Mouse (Mus musculus) midbrain, embryonic 12.5 days (tissue): ENCODE results near the gene Top3b. TPM values are rescaled to one million over a fixed set of nuclear protein-coding genes. Genes with fewer than 3 reads are reported as not detected.
"Not testable (repeated sequence)": the region's sequence is repeated elsewhere in the genome, so short reads cannot be mapped to it uniquely, and the experiment has no call there.

ENCODE experiments used
- ATAC-seq: fragments of 200-750 bp; cut with Nextera tagmentation; 2 replicates; pipeline ENCODE4 v1.8.0; 2017; ENCODE audit warnings: low read depth, moderate TSS enrichment, moderate library complexity; ENCODE audit not compliant: low FRiP score
- H3K27ac ChIP-seq: fragments of 300-500 bp; sonication (generic); replicated peaks from 2 replicates; pipeline ENCODE4 v1.5.1; 2016; ENCODE audit warnings: mild to moderate bottlenecking
- H3K27me3 ChIP-seq: fragments of 300-500 bp; sonication (generic); 2 replicates; pipeline ENCODE4 v1.6.1; 2016; ENCODE audit warnings: mild to moderate bottlenecking
- H3K36me3 ChIP-seq: fragments of 300-500 bp; sonication (generic); 2 replicates; pipeline ENCODE4 v1.6.1; 2016
- H3K4me1 ChIP-seq: fragments of 300-500 bp; sonication (generic); 2 replicates; pipeline ENCODE4 v1.6.1; 2016
- H3K4me2 ChIP-seq: fragments of 300-500 bp; sonication (generic); replicated peaks from 2 replicates; pipeline ENCODE4 v1.6.1; 2016; ENCODE audit warnings: mild to moderate bottlenecking, moderate library complexity
- H3K4me3 ChIP-seq: fragments of 300-500 bp; sonication (generic); 2 replicates; pipeline ENCODE4 v1.5.1; 2016; ENCODE audit warnings: mild to moderate bottlenecking
- H3K9ac ChIP-seq: fragments of 300-500 bp; sonication (generic); replicated peaks from 2 replicates; pipeline ENCODE4 v1.6.1; 2016; ENCODE audit warnings: mild to moderate bottlenecking, moderate library complexity
- H3K9me3 ChIP-seq: fragments of 300-500 bp; sonication (generic); 2 replicates; pipeline ENCODE4 v1.6.1; 2016; ENCODE audit warnings: mild to moderate bottlenecking
- WGBS: fragments of 180-500 bp; shearing (Covaris S2); methylation state at CpG from one replicate; pipeline ENCODE4 v1.1.7; 2016; 5-methylcytosine and 5-hydroxymethylcytosine counted together
- polyA plus RNA-seq: library from polyadenylated mRNA; unstranded; fragments of >200 nt; fragmentation: Nextera tagmentation; extraction: Ambion mirVana; gene quantifications from 2 replicates; pipeline ENCODE4 v1.2.1, GENCODE M21; 2016

Top3b gene
- polyA plus RNA-seq, 1 experiment from 2014 or later = 70.1 TPM

DNA sequence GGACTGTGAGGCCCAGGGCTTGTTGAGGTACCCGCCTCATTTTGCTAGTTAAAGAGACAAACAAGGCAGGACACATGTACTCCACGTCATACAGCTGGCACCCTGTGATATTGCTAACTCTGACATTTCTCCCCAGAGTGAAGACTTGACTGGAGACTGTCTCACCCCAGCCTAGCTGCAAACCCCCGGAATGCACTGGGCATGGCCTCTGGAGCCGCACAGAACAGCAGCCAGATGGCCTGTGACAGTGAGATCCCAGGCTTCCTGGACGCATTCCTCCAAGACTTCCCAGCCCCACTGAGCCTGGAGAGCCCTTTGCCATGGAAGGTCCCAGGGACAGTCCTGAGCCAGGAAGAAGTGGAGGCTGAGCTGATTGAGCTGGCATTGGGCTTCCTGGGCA is 32.7 kb downstream of the Top3b start:
- H3K36me3 ChIP-seq = peaks cover 52% of the 10 kb centered on the region

GRCm38 (mm10) chr16:16907799-16908198 is 37.3 kb downstream of the Top3b start:
- Histone ChIP-seq H3K4me1 (peaks cover 9% of the 10 kb centered on the region), H3K27me3 (no peaks in the 10 kb centered on the region), H3K9ac (no peak overlapping the region), H3K4me3 (no peak overlapping the region), H3K9me3 (no peaks in the 10 kb centered on the region), H3K27ac (no peak overlapping the region), H3K36me3 (peaks cover 77% of the 10 kb centered on the region), H3K4me2 (no peak overlapping the region)
- WGBS = 86% methylated on average over 6 of the region's 6 CpGs
- ATAC-seq = no peak

More for the DNA sequence above, 32.7 kb downstream of the Top3b start:
- Histone ChIP-seq H3K9me3 (no peaks in the 10 kb centered on the region), H3K4me1 (no peaks in the 10 kb centered on the region; the same call in 1 of the 2 replicates), H3K4me3 (no peak overlapping the region), H3K27ac (no peak overlapping the region), H3K27me3 (no peaks in the 10 kb centered on the region), H3K9ac (no peak overlapping the region), H3K4me2 (no peak overlapping the region)
- 86% methylated on average over 5 of the region's 5 CpGs for WGBS
- ATAC-seq = no peak

- WGBS = 33% methylated on average over 13 of the region's 13 CpGs
- Histone ChIP-seq H3K27ac (peak overlapping the region; percentile 83), H3K9me3 (no peaks in the 10 kb centered on the region), H3K27me3 (no peaks in the 10 kb centered on the region), H3K4me1 (peaks cover 9% of the 10 kb centered on the region), H3K4me2 (no peak overlapping the region), H3K9ac (peak overlapping the region; percentile 16; the same call in 1 of the 2 replicates), H3K36me3 (peaks cover 77% of the 10 kb centered on the region), H3K4me3 (no peak overlapping the region)
- ATAC-seq = peak; percentile 99
Observed at GRCm38 (mm10) chr16:16911641-16912597, 41.4 kb downstream of the Top3b start.

- peaks cover 77% of the 10 kb centered on the region for H3K36me3 ChIP-seq
- H3K4me3 ChIP-seq = no peak overlapping the region
- H3K4me1 ChIP-seq = peaks cover 9% of the 10 kb centered on the region
- H3K27me3 ChIP-seq = no peaks in the 10 kb centered on the region
- no peak overlapping the region for H3K27ac ChIP-seq
- H3K9ac ChIP-seq = no peak overlapping the region
- no peak overlapping the region for H3K4me2 ChIP-seq
- no peaks in the 10 kb centered on the region for H3K9me3 ChIP-seq
- 93% methylated on average over 1 of the region's 1 CpGs for WGBS
- no peak for ATAC-seq
Observed at GRCm38 (mm10) chr16:16913440-16913839, 42.9 kb downstream of the Top3b start.

- peaks cover 86% of the 10 kb centered on the region for H3K36me3 ChIP-seq
- ATAC-seq = no peak
- 93% methylated on average over 7 of the region's 7 CpGs for WGBS
Observed at GRCm38 (mm10) chr16:16918441-16919117, 48.0 kb downstream of the Top3b start.

GRCm38 (mm10) chr16:16921021-16921435 is 50.5 kb downstream of the Top3b start:
- Histone ChIP-seq H3K4me2 (no peak overlapping the region), H3K27me3 (no peaks in the 10 kb centered on the region), H3K9me3 (no peaks in the 10 kb centered on the region), H3K9ac (no peak overlapping the region), H3K4me3 (no peak overlapping the region), H3K27ac (no peak overlapping the region), H3K4me1 (no peaks in the 10 kb centered on the region), H3K36me3 (peaks cover 78% of the 10 kb centered on the region)
- ATAC-seq = no peak
- WGBS = 82% methylated on average over 3 of the region's 3 CpGs

More at GRCm38 (mm10) chr16:16918441-16919117, 48.0 kb downstream of the Top3b start:
- no peaks in the 10 kb centered on the region for H3K9me3 ChIP-seq
- no peak overlapping the region for H3K9ac ChIP-seq
- no peak overlapping the region for H3K4me2 ChIP-seq
- H3K4me1 ChIP-seq = no peaks in the 10 kb centered on the region
- no peak overlapping the region for H3K4me3 ChIP-seq
- H3K27ac ChIP-seq = no peak overlapping the region
- H3K27me3 ChIP-seq = no peaks in the 10 kb centered on the region

GRCm38 (mm10) chr16:16924481-16924880 is 53.9 kb downstream of the Top3b start:
- no peak overlapping the region for H3K4me2 ChIP-seq
- no peaks in the 10 kb centered on the region for H3K27me3 ChIP-seq
- H3K27ac ChIP-seq = no peak overlapping the region
- H3K9ac ChIP-seq = no peak overlapping the region
- H3K4me3 ChIP-seq = no peak overlapping the region
- no peaks in the 10 kb centered on the region; the same call in 1 of the 2 replicates for H3K4me1 ChIP-seq
- no peak for ATAC-seq
- H3K36me3 ChIP-seq = peaks cover 46% of the 10 kb centered on the region
- 91% methylated on average over 3 of the region's 3 CpGs for WGBS
- H3K9me3 ChIP-seq = no peaks in the 10 kb centered on the region

DNA sequence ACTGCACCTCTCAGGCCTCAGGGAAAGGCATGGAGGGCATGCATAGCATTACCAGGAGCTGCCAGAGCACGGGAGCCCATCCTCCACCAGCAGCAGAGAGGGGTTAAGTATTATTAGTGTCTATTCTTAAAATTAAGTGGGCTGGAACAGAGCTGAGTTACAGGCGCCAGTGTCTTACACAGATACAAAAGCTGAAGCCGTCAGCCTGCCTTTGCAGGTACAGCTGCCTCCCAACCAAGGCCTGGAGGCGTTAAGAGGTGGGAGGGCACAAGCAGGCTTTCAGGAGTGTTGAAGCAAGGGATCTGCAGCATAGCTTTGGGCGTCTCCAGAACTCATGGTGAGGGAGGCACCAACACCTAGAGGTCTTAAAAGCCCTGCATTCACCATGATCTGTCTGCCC is 56.0 kb downstream of the Top3b start:
- ATAC-seq = no peak
- Histone ChIP-seq H3K4me3 (no peak overlapping the region), H3K27ac (no peak overlapping the region), H3K9me3 (no peaks in the 10 kb centered on the region), H3K9ac (no peak overlapping the region), H3K27me3 (no peaks in the 10 kb centered on the region), H3K4me1 (no peaks in the 10 kb centered on the region; the same call in 1 of the 2 replicates), H3K4me2 (no peak overlapping the region), H3K36me3 (peaks cover 34% of the 10 kb centered on the region)
- WGBS = 31% methylated on average over 5 of the region's 5 CpGs

DNA sequence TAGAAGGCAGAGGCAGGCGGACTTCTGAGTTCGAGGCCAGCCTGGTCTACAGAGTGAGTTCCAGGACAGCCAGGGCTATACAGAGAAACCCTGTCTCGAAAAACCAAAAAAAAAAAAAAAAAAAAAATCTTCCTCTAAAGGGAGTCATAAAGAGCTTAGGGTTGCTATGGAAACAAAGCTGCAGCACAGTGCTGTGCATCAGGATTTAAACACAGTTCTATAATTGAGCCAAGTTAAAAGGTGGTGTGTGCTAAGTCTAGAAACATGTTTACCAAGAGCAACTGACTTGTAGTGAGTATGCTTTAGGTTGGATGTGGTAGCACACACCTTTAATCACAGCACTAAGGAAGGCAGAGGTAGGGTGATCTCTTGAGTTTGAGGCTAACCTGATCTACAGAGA is 58.4 kb downstream of the Top3b start:
- peaks cover 12% of the 10 kb centered on the region for H3K36me3 ChIP-seq
- not testable (repeated sequence) for H3K9me3 ChIP-seq, H3K27me3 ChIP-seq, H3K4me3 ChIP-seq, H3K4me1 ChIP-seq, H3K9ac ChIP-seq, H3K4me2 ChIP-seq, H3K27ac ChIP-seq
- ATAC-seq = 0 out of 2 replicates have a peak, but pooled peaks have one; percentile 47
- WGBS = 49% methylated on average over 3 of the region's 3 CpGs

DNA sequence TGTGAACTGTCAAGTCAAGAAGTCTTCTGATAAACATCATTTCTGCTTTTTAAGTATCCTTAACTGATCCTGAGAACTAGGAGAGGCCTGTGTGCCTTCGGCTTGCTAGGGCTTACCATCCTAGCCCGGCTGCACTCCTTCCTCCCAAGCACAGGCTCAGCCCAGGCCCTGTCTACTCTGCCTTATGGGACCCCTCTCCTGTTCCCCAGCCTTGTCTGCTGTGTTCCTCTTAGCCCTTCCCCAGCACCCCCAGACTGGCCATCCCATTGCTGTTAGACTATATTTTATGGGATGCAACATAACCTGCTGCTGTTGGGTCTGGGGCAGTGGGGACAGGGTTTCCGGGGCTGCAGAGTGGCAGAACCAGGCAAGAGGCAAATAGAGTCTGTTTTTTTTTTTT is 59.8 kb downstream of the Top3b start:
- no peak for ATAC-seq
- H3K4me1 ChIP-seq = no peaks in the 10 kb centered on the region; the same call in 1 of the 2 replicates
- 83% methylated on average over 3 of the region's 3 CpGs for WGBS
- H3K4me3 ChIP-seq = no peak overlapping the region
- H3K9me3 ChIP-seq = no peaks in the 10 kb centered on the region; the same call in 1 of the 2 replicates
- H3K4me2 ChIP-seq = no peak overlapping the region
- no peak overlapping the region for H3K9ac ChIP-seq
- H3K27me3 ChIP-seq = no peaks in the 10 kb centered on the region
- no peaks in the 10 kb centered on the region for H3K36me3 ChIP-seq
- H3K27ac ChIP-seq = no peak overlapping the region

DNA sequence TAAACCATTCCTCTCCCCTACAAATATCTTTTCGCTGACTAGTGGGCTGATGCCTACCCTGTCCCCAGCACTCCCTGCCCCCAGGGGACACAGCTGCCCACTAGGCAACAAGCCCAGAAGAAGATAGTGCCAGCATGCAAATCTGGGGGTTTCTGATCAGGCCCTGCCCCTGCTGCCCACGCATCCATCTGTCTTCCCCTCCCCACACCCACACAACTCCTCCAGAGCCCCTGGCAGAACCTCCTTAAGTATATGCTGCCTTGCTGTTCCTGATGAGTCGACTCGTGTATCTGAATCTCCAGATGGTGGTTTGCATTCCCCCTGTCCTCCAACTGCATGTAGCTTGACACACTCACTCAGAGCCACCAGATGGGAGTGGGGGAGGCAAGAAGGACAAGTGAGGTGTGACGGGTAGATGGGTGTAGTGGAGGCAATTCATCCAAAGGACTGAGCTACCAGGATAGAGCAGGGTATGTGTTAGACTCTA is 60.3 kb downstream of the Top3b start:
- 84% methylated on average over 5 of the region's 5 CpGs for whole genome bisulfite sequencing
- Histone ChIP-seq H3K27me3 (no peaks in the 10 kb centered on the region), H3K27ac (no peak overlapping the region), H3K9ac (no peak overlapping the region), H3K4me2 (no peak overlapping the region), H3K36me3 (no peaks in the 10 kb centered on the region), H3K4me1 (no peaks in the 10 kb centered on the region; the same call in 1 of the 2 replicates), H3K4me3 (no peak overlapping the region), H3K9me3 (no peaks in the 10 kb centered on the region; the same call in 1 of the 2 replicates)
- ATAC-seq = no peak

- H3K4me1 ChIP-seq = no peaks in the 10 kb centered on the region
- H3K9ac ChIP-seq = no peak overlapping the region
- no peaks in the 10 kb centered on the region for H3K9me3 ChIP-seq
- ATAC-seq = no peak
- no peaks in the 10 kb centered on the region for H3K27me3 ChIP-seq
- H3K4me2 ChIP-seq = no peak overlapping the region
- no peak overlapping the region for H3K27ac ChIP-seq
- H3K4me3 ChIP-seq = no peak overlapping the region
- no peaks in the 10 kb centered on the region for H3K36me3 ChIP-seq
- 94% methylated on average over 9 of the region's 9 CpGs for WGBS
Observed at GRCm38 (mm10) chr16:16939543-16939942, 69.0 kb downstream of the Top3b start.
